Mouse (Mus musculus): ENCODE measurements at regions not wholly inside any gene's neighbourhood (a gene's known extent, or its start where the extent isn't known, plus 50 kb on each side); places are given as distances from the start of the nearest gene placed in this dataset.

GRCm38 (mm10) chr8:10807040-10807439 is 201.2 kb downstream of the Irs2 start:
- TF ChIP-seq POLR2A (IDR thresholded peaks at IDR 0.05; ENCODE audit: control insufficient read depth, extremely low read depth, insufficient read depth, low read length, poor library complexity) (no peak), CTCF (IDR thresholded peaks at IDR 0.05; ENCODE audit: borderline replicate concordance, control insufficient read depth, extremely low read depth, insufficient read depth, low read length, poor library complexity) (no peak)
- WGBS: 96% methylated on average over 5 of the region's 5 CpGs
- H3K4me3 ChIP-seq (ENCODE audit: control insufficient read depth, insufficient read depth, low read length): no peak overlapping the region
- H3K4me1 ChIP-seq (replicated peaks; ENCODE audit: control insufficient read depth, insufficient read depth, low read length): peaks cover 3% of the 10 kb centered on the region; the same call in 1 of the 2 replicates
- no peaks in the 10 kb centered on the region for H3K36me3 ChIP-seq (ENCODE audit: control insufficient read depth, insufficient read depth, low read length)
- H3K27me3 ChIP-seq (ENCODE audit: control insufficient read depth, insufficient read depth, low read length): no peaks in the 10 kb centered on the region
- DNase-seq: no peak
- H3K27ac ChIP-seq (ENCODE audit: control insufficient read depth, insufficient read depth, low read length): no peak overlapping the region

- H3K36me3 ChIP-seq (ENCODE audit: control insufficient read depth, insufficient read depth, low read length): no peaks in the 10 kb centered on the region
- no peak overlapping the region for H3K4me3 ChIP-seq (ENCODE audit: control insufficient read depth, insufficient read depth, low read length)
- WGBS: 33% methylated on average over 24 of the region's 25 CpGs
- no peak overlapping the region for H3K27ac ChIP-seq (ENCODE audit: control insufficient read depth, insufficient read depth, low read length)
- peaks cover 3% of the 10 kb centered on the region; the same call in 1 of the 2 replicates for H3K4me1 ChIP-seq (replicated peaks; ENCODE audit: control insufficient read depth, insufficient read depth, low read length)
- H3K27me3 ChIP-seq (ENCODE audit: control insufficient read depth, insufficient read depth, low read length): no peaks in the 10 kb centered on the region
- no peak for TF ChIP-seq POLR2A (IDR thresholded peaks at IDR 0.05; ENCODE audit: control insufficient read depth, extremely low read depth, insufficient read depth, low read length, poor library complexity)
- no peak for TF ChIP-seq CTCF (IDR thresholded peaks at IDR 0.05; ENCODE audit: borderline replicate concordance, control insufficient read depth, extremely low read depth, insufficient read depth, low read length, poor library complexity)
- DNase-seq: no peak
These were observed 202.7 kb downstream of the Irs2 start for GRCm38 (mm10) chr8:10805405-10806151.

- Histone ChIP-seq H3K36me3 (ENCODE audit: control insufficient read depth, insufficient read depth, low read length) (no peaks in the 10 kb centered on the region), H3K4me3 (ENCODE audit: control insufficient read depth, insufficient read depth, low read length) (no peak overlapping the region), H3K27me3 (ENCODE audit: control insufficient read depth, insufficient read depth, low read length) (no peaks in the 10 kb centered on the region), H3K4me1 (replicated peaks; ENCODE audit: control insufficient read depth, insufficient read depth, low read length) (peaks cover 3% of the 10 kb centered on the region; the same call in 1 of the 2 replicates), H3K27ac (ENCODE audit: control insufficient read depth, insufficient read depth, low read length) (no peak overlapping the region)
- DNase-seq: no peak
- WGBS: 89% methylated on average over 3 of the region's 3 CpGs
- TF ChIP-seq POLR2A (IDR thresholded peaks at IDR 0.05; ENCODE audit: control insufficient read depth, extremely low read depth, insufficient read depth, low read length, poor library complexity) (no peak), CTCF (IDR thresholded peaks at IDR 0.05; ENCODE audit: borderline replicate concordance, control insufficient read depth, extremely low read depth, insufficient read depth, low read length, poor library complexity) (no peak)
These were observed 203.3 kb downstream of the Irs2 start for GRCm38 (mm10) chr8:10804974-10805373.

GRCm38 (mm10) chr8:10802003-10802402 is 206.3 kb downstream of the Irs2 start:
- H3K27me3 ChIP-seq (ENCODE audit: control insufficient read depth, insufficient read depth, low read length): no peaks in the 10 kb centered on the region
- H3K4me1 ChIP-seq (replicated peaks; ENCODE audit: control insufficient read depth, insufficient read depth, low read length): peaks cover 3% of the 10 kb centered on the region; the same call in 1 of the 2 replicates
- TF ChIP-seq CTCF (IDR thresholded peaks at IDR 0.05; ENCODE audit: borderline replicate concordance, control insufficient read depth, extremely low read depth, insufficient read depth, low read length, poor library complexity) (no peak), POLR2A (IDR thresholded peaks at IDR 0.05; ENCODE audit: control insufficient read depth, extremely low read depth, insufficient read depth, low read length, poor library complexity) (no peak)
- no peak overlapping the region for H3K4me3 ChIP-seq (ENCODE audit: control insufficient read depth, insufficient read depth, low read length)
- H3K27ac ChIP-seq (ENCODE audit: control insufficient read depth, insufficient read depth, low read length): no peak overlapping the region
- no peaks in the 10 kb centered on the region for H3K36me3 ChIP-seq (ENCODE audit: control insufficient read depth, insufficient read depth, low read length)
- no peak for DNase-seq

GRCm38 (mm10) chr8:10801580-10801979 is 206.7 kb downstream of the Irs2 start:
- WGBS: 88% methylated on average over 5 of the region's 5 CpGs

GRCm38 (mm10) chr8:10798444-10798843 is 209.8 kb downstream of the Irs2 start:
- Histone ChIP-seq H3K4me1 (replicated peaks; ENCODE audit: control insufficient read depth, insufficient read depth, low read length) (no peaks in the 10 kb centered on the region), H3K27ac (ENCODE audit: control insufficient read depth, insufficient read depth, low read length) (no peak overlapping the region), H3K4me3 (ENCODE audit: control insufficient read depth, insufficient read depth, low read length) (no peak overlapping the region), H3K27me3 (ENCODE audit: control insufficient read depth, insufficient read depth, low read length) (no peaks in the 10 kb centered on the region), H3K36me3 (ENCODE audit: control insufficient read depth, insufficient read depth, low read length) (no peaks in the 10 kb centered on the region)
- DNase-seq: no peak
- WGBS: 10% methylated on average over 1 of the region's 1 CpGs
- TF ChIP-seq POLR2A (IDR thresholded peaks at IDR 0.05; ENCODE audit: control insufficient read depth, extremely low read depth, insufficient read depth, low read length, poor library complexity): no peak
- no peak for TF ChIP-seq CTCF (IDR thresholded peaks at IDR 0.05; ENCODE audit: borderline replicate concordance, control insufficient read depth, extremely low read depth, insufficient read depth, low read length, poor library complexity)

More at GRCm38 (mm10) chr8:10801580-10801979, 206.7 kb downstream of the Irs2 start:
- DNase-seq: no peak
- TF ChIP-seq CTCF (IDR thresholded peaks at IDR 0.05; ENCODE audit: borderline replicate concordance, control insufficient read depth, extremely low read depth, insufficient read depth, low read length, poor library complexity) (no peak), POLR2A (IDR thresholded peaks at IDR 0.05; ENCODE audit: control insufficient read depth, extremely low read depth, insufficient read depth, low read length, poor library complexity) (no peak)
- Histone ChIP-seq H3K27ac (ENCODE audit: control insufficient read depth, insufficient read depth, low read length) (no peak overlapping the region), H3K4me3 (ENCODE audit: control insufficient read depth, insufficient read depth, low read length) (no peak overlapping the region), H3K36me3 (ENCODE audit: control insufficient read depth, insufficient read depth, low read length) (no peaks in the 10 kb centered on the region), H3K4me1 (replicated peaks; ENCODE audit: control insufficient read depth, insufficient read depth, low read length) (peaks cover 3% of the 10 kb centered on the region; the same call in 1 of the 2 replicates), H3K27me3 (ENCODE audit: control insufficient read depth, insufficient read depth, low read length) (no peaks in the 10 kb centered on the region)
